Mouse (Mus musculus): ENCODE data around the gene Mylk2.

The Mylk2 gene

DNA sequence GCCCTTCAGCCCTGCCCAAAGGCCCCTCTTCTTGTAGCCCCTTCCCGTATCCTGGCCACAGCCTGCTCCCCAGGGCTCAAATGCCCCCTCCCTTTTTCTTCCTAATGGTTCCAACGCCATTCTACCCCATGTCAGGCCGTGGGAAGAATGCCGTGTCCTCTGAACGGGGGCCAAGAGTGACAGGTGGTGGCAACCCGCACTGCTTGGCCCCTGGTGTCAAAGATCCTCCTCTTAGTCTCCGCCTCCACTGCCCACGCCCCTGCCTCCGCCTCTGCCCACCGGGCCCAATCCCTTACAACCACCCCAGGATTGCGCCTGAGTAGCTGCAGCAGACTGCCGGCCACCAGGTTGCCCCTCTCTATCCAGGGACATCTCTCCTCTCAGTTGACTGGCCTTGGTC is at the start of gene Mylk2:
Gene Mylk2, plus strand, starts transcription at position 322 of the 400 bp plus-strand sequence.
- no peak for DNase-seq (ENCODE audit: low read depth, low spot score)

DNA sequence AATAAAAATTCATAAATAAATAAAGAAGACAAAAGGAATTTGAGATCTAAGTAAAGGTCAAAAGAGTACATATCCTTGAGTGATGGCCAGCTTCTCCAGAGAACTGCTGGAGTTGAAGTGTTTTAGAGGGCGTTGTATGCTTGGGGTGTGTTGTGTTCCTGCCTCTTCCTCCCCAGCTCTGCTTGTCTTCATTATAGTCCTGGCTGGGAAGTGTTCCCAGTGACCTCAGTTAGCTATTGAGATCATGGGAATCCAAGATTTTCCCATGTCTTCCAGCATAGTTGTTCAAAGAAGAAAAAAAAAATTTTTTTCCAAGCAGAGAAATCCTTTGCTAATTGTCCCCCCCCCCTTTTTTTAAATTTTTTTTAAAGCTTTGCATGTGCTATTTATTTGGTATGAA is 49.3 kb upstream of the Mylk2 start:
- DNase-seq (ENCODE audit: low read depth, low spot score): no peak

DNA sequence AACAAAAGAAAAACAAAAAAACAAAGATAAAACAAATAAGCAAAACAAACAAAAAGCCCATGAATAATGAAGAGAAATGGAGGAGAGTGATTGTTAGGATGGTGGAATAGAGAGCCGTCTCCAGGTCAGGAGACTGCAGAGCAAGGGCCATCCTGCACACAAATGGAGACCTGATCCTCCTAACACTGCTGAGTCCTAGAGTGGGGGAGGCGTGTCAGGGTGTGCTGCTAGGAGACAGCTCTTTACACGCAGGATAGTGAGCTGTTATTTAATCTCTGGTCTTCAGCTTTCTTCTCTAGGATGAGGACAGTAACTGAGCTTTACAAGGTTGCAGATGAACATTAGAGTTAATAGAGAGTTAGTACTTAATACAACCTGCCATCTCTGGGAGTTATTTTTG is 48.5 kb upstream of the Mylk2 start:
- DNase-seq (ENCODE audit: low read depth, low spot score): no peak

DNA sequence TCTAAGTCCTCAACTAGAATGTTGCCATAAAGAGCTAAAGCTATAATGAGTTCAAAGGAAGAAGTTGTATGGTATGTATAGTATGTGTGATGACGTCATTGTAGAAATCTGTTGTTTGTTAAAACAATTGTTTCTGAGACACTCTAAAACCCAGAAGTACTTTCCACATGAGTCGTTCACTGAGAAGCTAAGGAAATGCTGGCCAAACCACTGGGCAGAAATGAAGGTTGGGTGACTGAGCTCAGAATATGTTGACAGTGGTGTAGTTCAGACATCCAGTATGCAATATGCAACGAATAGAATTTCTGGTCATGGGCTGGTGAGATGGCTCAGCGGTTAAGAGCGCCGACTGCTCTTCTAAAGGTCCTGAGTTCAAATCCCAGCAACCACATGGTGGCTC is 47.8 kb upstream of the Mylk2 start:
- no peak for DNase-seq (ENCODE audit: low read depth, low spot score)

DNA sequence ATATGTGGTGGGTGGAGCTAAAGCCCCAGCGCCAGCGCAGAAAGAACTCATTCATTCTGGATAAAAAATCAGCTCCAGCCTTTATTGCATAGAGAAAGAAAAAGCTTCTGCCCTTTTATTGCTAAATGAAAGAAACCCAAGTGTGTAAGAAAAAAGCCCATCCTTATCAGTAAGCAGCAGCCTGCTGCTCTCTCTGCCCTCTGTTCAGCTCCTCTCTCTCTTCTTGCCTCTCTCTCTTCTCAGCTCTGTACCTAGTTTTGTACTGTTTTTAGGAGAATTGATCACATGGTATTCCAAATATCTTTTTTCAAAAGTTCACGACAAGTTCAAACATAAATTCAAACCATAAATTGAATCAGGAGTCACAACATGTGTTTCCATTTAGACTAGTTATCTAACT is 32.9 kb upstream of the Mylk2 start:
- no peak for DNase-seq (ENCODE audit: low read depth, low spot score)

DNA sequence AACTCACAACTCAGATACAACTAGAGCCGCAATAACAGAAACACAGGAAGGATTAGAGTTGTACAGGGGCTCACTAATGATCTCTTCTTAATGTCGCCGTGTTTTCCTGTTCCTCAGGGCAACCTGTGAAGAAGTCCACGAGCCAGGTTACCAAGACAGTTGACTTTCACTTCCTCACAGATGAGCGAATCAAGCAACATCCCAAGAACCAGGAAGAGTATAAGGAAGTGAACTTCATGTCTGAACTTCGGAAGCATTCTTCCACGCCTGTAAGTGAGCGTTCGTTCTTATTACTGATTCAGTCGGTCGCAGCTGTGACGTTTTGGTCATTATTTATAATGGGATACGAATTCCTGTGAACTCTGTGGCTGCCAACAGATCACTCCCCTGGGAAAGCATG is 30.3 kb upstream of the Mylk2 start:
- no peak for DNase-seq (ENCODE audit: low read depth, low spot score)

DNA sequence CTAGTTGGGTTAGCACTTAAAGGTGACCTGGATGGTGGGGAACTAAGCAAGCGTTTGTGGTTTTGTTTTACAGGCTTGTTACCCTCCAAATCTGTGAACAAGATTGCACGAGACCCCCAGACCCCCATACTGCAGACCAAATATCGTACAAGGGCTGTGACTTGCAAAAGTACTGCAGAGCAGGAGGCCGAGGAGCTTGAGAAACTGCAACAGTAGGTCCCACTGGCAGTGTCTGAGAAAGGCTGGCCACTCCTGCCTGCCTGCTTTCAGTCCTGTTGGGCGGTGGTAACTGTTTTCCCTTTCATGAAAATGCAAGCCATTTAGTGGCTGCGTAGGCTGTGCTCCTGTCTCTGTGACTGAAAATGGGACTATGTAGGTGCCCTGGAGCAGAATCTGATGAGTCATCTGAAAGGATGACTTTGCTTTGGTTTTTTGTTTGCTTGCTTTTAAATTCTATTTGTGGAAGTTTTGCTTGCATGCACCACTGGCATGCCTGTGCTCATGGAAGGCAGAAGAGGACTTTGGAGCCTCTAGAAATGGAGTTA is 27.0 kb upstream of the Mylk2 start:
- DNase-seq (ENCODE audit: low read depth, low spot score): no peak

DNA sequence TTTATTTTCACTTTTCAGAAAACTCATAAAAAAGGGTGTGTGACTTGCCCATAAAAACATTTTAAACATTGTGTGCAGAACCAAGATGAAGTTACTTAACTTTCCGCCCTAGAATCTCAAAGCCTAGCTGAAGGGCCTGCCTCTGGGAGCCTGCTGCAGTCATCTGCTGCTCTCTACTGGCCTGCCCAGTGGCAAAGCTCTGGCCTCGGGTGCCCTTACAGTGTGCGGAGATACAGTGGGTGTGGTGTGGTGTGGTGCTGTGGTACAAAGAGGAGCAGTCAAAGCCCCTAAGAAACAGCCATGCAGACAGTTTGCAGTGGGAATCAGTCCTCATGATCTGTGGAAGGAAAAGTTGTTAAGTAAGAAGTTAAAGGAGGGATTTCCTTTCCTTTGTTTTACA is 23.9 kb upstream of the Mylk2 start:
- no peak for DNase-seq (ENCODE audit: low read depth, low spot score)

DNA sequence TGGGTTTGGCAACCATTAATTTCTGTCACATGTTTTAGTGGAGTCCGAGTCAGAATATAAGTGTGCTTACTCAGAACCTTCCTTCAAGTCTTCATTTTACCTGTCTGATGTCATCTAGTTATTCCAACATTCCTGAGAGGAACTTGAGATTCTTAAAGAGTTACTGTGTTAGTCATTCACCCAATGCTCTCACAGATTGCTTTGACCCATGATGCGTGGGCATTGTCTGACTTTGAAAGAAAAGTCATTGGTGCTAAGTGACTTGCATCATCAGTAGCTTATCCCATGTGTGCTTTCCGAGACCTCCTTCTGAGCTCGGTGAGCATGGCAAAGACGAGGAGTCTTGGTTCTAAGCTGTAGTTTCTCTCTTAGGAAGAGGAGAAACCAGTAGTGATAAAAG is 22.4 kb upstream of the Mylk2 start:
- DNase-seq (ENCODE audit: low read depth, low spot score): no peak

DNA sequence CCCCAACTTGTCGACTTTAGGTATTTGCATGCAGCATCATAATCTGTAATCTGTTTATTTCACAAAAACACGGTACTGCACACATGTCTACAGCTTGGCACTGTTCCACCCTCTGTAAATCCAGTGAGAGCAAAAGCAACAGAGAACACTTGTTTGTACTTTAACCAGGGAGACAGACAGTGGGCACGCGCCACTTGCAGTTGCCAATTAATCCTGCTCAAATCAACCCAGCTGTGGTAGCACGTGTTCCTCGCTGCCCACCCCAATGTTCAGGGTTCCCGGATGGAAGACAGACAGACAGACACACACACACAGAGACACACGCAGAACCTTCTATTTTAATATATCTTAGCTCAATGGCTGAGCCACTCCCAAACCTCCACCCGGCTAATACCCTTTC is 15.3 kb upstream of the Mylk2 start:
- DNase-seq (ENCODE audit: low read depth, low spot score): no peak

DNA sequence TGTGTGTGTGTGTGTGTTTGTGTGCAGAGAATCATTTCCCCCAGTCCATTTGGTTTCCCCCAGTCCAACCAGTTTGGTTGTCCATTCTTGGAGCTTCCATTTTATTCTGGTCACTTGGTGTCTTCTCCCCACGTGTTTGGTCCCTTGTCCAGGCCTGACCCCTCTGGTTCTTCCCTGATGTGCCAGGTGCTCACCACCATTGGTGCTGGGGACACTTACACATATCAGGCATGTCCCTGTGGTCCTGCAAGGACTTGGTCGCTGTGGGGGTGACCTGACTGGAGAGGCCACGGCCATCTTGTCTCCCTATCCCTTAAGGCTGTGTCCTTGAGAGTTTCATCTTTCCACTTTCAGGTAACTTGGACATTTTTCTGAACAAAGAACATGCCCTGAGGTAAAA is 14.2 kb upstream of the Mylk2 start:
- DNase-seq (ENCODE audit: low read depth, low spot score): no peak

DNA sequence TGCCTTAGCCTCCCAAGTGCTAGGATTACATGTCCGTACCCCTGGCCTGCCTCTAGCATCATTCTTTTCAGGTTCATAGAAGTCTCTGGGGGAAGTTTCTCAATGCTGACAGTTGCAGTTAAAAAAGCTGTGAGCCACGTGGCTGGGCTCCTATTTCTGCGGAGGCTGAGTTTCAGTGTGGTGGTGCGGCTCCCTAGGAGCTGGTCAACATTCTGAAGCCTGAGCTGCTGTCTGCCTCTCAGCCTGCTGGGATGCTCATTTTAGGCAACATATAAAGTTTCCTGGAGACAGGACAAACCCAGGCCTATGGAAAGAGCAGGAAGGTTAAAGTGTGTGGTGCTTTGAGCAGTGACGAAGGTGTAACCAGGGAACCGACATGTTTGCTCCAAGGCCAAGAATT is 12.1 kb upstream of the Mylk2 start:
- DNase-seq (ENCODE audit: low read depth, low spot score): no peak

DNA sequence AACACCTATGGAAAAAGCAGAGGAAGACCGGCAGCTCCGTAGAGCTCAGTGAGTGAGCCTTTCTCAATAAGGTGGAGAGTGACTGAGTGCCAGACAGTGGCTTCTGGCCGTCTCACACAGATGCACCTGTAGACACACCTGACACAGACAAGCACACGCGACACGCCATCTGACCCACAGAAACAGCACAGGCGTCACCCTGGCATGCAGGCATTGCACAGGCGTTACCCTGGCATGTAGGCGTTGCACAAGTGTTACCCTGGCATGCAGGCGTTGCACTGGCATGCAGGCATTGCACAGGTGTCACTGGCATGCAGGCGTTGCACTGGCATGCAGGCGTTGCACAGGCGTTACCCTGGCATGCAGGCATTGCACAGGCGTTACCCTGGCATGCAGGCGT is 9.9 kb upstream of the Mylk2 start:
- DNase-seq (ENCODE audit: low read depth, low spot score): no peak

DNA sequence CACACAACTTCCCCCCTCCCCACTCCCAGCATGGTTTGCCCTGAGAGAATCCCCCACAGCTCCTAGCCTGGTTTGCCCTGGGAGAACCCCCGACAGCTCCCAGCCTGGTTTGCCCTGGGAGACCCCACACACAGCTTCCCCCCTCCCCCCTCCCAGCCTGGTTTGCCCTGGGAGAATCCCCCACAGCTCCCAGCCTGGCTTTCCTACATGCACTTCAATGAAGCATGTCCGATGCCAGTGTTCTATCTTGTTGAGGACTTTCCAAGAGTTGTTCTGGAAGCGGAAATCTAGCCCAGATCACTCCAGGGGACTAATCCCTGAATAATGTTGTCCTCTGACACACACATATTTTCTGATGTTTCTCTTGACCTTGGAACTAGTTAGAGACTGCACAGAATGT is 8.5 kb upstream of the Mylk2 start:
- DNase-seq (ENCODE audit: low read depth, low spot score): no peak

DNA sequence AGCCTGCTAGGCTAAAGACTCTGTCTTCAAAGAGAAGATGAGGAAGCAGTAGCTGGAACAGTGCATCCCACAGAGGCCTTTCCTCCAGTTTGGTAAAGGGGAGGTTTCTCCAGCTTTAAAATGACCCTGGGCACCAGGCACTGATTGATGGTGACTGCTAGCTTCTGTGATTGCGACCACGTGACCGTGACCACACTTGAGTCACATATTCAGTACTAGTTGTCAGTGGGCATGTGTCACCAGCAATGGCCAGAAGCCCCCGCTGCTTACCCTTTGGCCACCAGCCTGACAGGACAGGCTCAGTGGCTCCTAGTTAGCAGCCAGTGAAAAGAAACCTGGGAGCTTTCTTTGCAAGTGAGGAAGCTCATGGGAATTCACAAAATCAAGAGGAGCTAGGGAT is 7.6 kb upstream of the Mylk2 start:
- DNase-seq (ENCODE audit: low read depth, low spot score): no peak

DNA sequence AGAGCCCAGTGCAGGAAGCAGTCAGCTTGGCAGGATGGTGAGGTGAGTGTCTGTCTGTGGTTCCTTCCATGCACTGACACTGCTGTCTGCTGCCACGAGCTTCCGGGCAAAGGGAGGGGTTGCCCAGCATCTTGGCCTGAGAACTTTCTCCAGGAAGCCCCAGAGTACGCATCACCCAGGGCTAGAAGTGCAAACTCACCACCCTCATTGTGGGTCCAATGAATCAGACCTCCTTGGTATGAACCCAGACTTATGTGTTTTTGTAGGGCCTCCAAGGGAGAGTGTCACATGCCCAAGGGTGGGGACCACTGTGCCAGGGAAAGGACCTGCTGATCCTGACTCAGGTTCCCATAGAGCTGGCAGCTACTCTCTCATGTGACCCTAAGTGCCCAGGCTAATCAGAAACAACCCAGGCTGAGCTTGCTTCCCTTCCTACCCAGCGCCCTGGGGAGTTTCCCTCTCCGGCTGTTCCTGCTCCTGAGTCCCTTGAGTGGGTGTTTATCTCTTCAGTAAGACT is 7.0 kb upstream of the Mylk2 start:
- no peak for DNase-seq (ENCODE audit: low read depth, low spot score)

DNA sequence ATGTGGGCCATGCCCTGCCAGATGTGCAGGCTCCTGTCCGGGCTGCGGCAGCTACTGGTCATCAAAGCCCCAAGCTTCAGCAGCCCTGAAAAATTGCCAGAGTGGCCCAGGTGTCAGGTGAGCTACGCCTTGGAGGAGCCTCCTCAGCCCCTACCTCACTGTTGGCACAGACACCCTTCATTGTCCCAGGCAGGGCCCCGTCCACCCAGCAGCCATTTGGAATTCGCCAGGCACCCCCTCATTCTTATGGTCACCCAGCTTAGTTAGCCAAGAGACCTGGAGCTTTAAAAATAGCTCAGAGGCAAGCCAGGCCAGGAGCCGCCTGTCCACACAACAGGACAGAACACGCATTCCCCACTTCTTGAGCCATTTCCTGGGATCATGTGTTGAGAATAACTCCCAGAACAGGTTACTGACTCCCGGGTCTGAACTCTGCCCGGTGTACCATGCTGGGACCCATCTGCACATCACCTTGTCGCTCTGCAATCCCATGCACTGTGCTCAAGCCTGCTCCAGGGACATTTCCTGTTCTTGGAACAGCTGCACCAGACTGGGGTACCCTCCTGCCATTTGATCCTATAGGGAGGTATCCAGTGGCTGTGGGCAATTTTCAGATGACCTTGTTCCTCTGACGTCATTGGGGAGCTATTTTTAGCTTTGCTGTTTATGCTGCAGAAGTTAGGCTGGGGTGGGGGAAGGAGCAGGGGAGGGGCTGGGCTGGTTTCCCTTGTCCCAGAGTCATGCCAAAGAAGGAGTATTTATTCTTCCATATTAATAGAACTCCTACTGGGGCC is 5.9 kb upstream of the Mylk2 start:
- DNase-seq (ENCODE audit: low read depth, low spot score): no peak

DNA sequence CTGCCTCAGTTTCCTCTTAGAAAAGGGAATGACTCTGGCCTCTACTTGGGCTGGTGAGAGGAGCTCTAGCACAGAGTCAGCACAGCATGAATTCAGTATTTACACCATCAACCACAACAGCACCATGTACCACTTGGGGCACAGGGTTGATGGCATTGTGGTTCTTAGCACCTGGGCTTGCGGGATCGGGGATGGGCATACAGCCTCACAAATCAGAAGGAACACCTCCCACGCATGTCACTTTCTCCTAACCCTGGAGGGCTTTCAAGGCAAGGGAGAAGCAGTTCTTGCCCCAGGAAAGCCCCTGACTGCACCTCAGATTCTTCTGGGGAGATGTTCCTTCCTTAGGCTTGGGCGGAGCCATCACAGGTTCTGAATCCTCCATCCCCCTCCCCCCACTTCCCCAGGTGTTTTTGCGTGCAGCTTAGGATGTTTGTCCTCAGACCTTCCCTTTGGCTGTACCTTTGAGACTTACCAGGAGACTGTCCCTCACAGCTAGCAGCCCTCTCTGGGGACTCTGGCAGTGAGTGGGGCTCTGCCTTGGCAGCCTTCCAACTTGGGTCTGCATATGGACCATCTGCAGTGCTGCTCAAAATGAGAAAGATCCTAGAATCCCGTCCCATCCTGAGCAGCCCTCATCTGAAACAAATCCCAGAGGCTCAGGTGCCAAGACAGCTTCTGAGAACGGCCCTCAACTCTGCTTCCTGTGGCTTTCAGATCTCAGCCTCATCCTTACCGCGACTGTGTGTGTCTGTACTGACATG is 4.7 kb upstream of the Mylk2 start:
- no peak for DNase-seq (ENCODE audit: low read depth, low spot score)

DNA sequence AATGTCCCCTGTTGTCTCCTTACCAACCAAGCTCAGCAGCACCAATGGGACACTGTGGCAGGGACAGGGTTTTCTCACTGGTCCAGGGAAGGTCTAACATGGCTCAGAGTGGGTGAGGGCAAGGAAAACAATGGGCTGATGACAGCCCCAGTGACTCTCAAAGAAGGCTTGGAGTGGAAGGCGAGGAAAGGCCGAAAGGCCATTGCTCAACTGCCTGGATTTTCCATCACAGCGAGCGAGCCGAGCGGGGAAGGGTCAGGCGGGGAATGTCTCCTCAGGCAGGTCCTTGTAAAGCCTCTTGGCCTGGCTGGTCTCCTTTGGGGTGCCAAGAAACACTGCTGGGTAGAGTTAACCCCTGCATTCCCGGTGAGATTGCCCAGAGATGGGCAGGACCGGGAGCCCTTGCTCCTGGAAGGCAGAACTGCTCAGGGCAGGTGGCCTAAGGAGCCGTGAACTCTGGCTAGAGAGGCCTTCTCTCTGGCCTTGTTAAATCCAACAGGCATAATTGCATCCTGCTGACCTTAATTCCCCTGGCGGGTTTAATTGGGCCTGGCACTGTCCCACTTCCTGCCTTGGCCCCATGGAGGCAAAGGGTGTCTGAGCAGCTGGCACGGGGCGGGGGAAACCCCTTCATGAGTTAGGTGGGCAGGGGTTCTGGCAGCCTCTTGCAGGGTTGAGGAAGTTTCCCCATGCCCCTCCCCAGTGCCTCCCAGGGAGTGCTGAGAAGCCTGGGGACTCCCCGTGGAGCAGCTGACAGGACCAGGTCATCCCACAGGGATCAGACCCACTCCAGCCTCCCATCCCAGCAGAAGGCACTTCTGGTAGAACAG is 3.8 kb upstream of the Mylk2 start:
- no peak for DNase-seq (ENCODE audit: low read depth, low spot score)

DNA sequence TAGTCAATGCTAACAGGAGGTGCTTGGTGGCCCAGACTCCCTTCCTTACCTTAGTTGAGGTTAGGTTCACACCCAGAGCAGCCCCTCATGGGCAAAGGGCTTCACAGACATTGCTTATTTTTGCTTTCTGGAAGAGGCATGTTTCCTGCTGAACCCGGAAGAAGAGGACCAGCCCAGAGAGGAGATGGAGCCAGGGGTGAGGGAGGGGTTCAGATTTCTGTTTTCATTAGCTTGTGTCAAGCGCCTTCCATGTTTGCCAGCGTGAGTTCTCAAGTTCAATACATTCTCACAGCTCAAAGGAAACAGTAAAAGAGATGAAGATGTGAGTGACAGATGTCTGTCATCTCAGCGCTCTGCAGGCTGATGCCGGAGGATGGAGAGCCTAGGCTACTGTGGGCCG is 1.3 kb upstream of the Mylk2 start:
- no peak for DNase-seq (ENCODE audit: low read depth, low spot score)

DNA sequence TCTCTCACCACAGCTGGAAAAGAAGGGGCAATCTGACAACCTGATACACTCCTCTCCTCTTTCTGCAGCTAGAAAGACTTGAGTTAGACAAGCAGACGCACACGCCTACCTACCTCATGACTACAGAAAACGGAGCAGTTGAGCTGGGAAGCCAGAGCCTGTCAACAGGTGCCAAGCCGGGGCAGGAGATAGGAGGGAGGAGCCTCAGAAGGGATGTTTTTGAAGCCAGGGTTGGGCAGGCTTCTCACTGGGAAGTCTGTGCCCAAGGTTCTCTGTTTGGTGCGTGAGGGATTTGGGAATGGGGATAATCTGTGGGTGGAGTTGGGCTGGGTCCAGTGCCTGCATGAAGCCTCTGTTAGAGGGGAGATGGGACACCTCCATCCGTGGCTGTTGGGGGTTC is 280 bp downstream of the Mylk2 start:
- no peak for DNase-seq (ENCODE audit: low read depth, low spot score)

DNA sequence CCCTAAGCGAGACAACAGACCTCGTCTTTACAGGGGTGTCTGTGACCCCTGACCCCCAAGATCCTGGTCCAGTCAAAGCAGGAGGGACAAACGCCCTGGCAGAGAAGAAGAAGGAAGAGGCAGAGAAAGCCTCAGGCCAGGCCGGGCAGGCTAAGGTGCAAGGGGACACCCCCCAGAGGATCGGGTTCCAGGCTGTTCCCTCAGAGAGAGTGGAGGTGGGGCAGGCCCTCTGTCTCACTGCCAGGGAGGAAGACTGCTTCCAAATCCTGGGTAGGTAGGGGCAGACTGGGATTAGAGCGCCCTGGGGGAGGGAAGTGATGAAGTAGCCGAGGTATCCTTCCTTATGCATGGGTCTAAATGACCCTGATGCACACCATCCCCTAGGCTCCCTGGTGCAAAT is 2.3 kb downstream of the Mylk2 start:
- DNase-seq (ENCODE audit: low read depth, low spot score): no peak

All from A20 (cell line).